Mouse (Mus musculus) CD4-positive helper T cell, adult 2 months (primary cell): Measurements from ENCODE around the gene Ddx28.
"Not testable (repeated sequence)": the region's sequence is repeated elsewhere in the genome, so short reads cannot be mapped to it uniquely, and the experiment has no call there.

ENCODE experiments used
- DNase-seq: peaks from one replicate; pipeline ENCODE4 v3.0.0-alpha.2; 2012; ENCODE audit warnings: low read depth, missing footprints, low spot score

The Ddx28 gene

GRCm38 (mm10) chr8:106016284-106016683 is 4.6 kb upstream of the Ddx28 start:
- no peak for DNase-seq

- not testable (repeated sequence) for DNase-seq
Measured at GRCm38 (mm10) chr8:106012203-106012602, 521 bp upstream of the Ddx28 start.

- DNase-seq, result peak; percentile 93
Measured at GRCm38 (mm10) chr8:106010748-106011642, 687 bp downstream of the Ddx28 start.

- peak; percentile 26 for DNase-seq
Measured at GRCm38 (mm10) chr8:106007891-106008290, 3.8 kb downstream of the Ddx28 start.

- peak; percentile 87 for DNase-seq
Measured at GRCm38 (mm10) chr8:106007135-106007534, 4.5 kb downstream of the Ddx28 start.

- peak; percentile 22 for DNase-seq
Measured at GRCm38 (mm10) chr8:106006413-106006812, 5.3 kb downstream of the Ddx28 start.

- DNase-seq, result no peak
Measured at GRCm38 (mm10) chr8:106005875-106006274, 5.8 kb downstream of the Ddx28 start, which contains the start of gene Dpep2nb. Dpep2nb (minus strand) TSS chr8:106005975.

- no peak for DNase-seq
Measured at GRCm38 (mm10) chr8:106004538-106005207, 7.0 kb downstream of the Ddx28 start.

- DNase-seq, result no peak
Measured at GRCm38 (mm10) chr8:106001908-106002307, 9.8 kb downstream of the Ddx28 start.

- DNase-seq, result no peak
Measured at GRCm38 (mm10) chr8:105998971-105999370, 12.7 kb downstream of the Ddx28 start.

- no peak for DNase-seq
Measured at GRCm38 (mm10) chr8:105996359-105996758, 15.3 kb downstream of the Ddx28 start.

GRCm38 (mm10) chr8:105993226-105993625 is 18.5 kb downstream of the Ddx28 start:
- no peak for DNase-seq

- DNase-seq, result peak; percentile 79
Measured at GRCm38 (mm10) chr8:105992499-105992898, 19.2 kb downstream of the Ddx28 start.

- peak; percentile 16 for DNase-seq
Measured at GRCm38 (mm10) chr8:105991546-105991945, 20.1 kb downstream of the Ddx28 start.

- DNase-seq, result peak; percentile 85
Measured at GRCm38 (mm10) chr8:105990856-105991387, 20.8 kb downstream of the Ddx28 start, which contains the start of gene Dus2. Dus2 (plus strand) TSS chr8:105991337.

- no peak for DNase-seq
Measured at GRCm38 (mm10) chr8:105988546-105988945, 23.1 kb downstream of the Ddx28 start.

GRCm38 (mm10) chr8:105983406-105983805 is 28.3 kb downstream of the Ddx28 start:
- not testable (repeated sequence) for DNase-seq

GRCm38 (mm10) chr8:105981146-105981545 is 30.5 kb downstream of the Ddx28 start:
- DNase-seq, result no peak

- DNase-seq, result no peak
Measured at GRCm38 (mm10) chr8:105979325-105979724, 32.4 kb downstream of the Ddx28 start, which contains the start of gene Dpep3. Dpep3 (minus strand) TSS chr8:105979429.

- DNase-seq, result no peak
Measured at GRCm38 (mm10) chr8:105975363-105975762, 36.3 kb downstream of the Ddx28 start.

- no peak for DNase-seq
Measured at GRCm38 (mm10) chr8:105971019-105971720, 40.5 kb downstream of the Ddx28 start.
